Mouse (Mus musculus): ENCODE results near the gene Rdh1. TPM values are rescaled to one million over a fixed set of nuclear protein-coding genes. Genes with fewer than 3 reads are reported as not detected.
"Not testable (repeated sequence)": the region's sequence is repeated elsewhere in the genome, so short reads cannot be mapped to it uniquely, and the experiment has no call there.

Rdh1 gene
- polyA plus RNA-seq, 1 experiment, result 0.78 TPM

GRCm38 (mm10) chr10:127817268-127817910 lies 57.9 kb downstream of the Rdh1 start:
- 38% methylated on average over 4 of the region's 4 CpGs for WGBS
- DNase-seq (ENCODE audit: low read depth, low spot score), result not testable (repeated sequence)

Other genes with a start within 250 kb of the Rdh1 start
- 6.0 and 6.1 TPM in 2 replicates for gene Ndufa4l2, start 244.8 kb upstream of the Rdh1 start, polyA plus RNA-seq (2012; rRNA removed)
- gene Shmt2, start 237.3 kb upstream of the Rdh1 start, polyA plus RNA-seq (2012; rRNA removed), result 59.0 and 62.5 TPM in 2 replicates
- 0.22 and 0.25 TPM in 2 replicates for gene Nxph4, start 225.2 kb upstream of the Rdh1 start, polyA plus RNA-seq (2012; rRNA removed)
- 118 and 125 TPM in 2 replicates for gene Lrp1, start 138.6 kb upstream of the Rdh1 start, polyA plus RNA-seq (2012; rRNA removed)
- 67.5 and 122 TPM in 2 replicates for gene Stat6, start 116.7 kb upstream of the Rdh1 start, polyA plus RNA-seq (2012; rRNA removed)
- 4.1 and 4.8 TPM in 2 replicates for gene Nemp1, start 92.8 kb upstream of the Rdh1 start, polyA plus RNA-seq (2012; rRNA removed)
- 9.9 and 19.4 TPM in 2 replicates for gene Nab2, start 91.2 kb upstream of the Rdh1 start, polyA plus RNA-seq (2012; rRNA removed)
- gene Myo1a, start 54.6 kb upstream of the Rdh1 start, polyA plus RNA-seq (2012; rRNA removed), result 479 and 710 TPM in 2 replicates
- 0.19 and 0.36 TPM in 2 replicates for gene Tac2, start 35.2 kb upstream of the Rdh1 start, polyA plus RNA-seq (2012; rRNA removed)
- 6.1 and 9.4 TPM in 2 replicates for gene Zbtb39, start 20.2 kb upstream of the Rdh1 start, polyA plus RNA-seq (2012; rRNA removed)
- 1.2 and 1.3 TPM in 2 replicates for gene Gpr182, start 8.0 kb upstream of the Rdh1 start, polyA plus RNA-seq (2012; rRNA removed)
- 1.1 TPM in 1 of 2 replicates, not detected in the other for gene Rdh16f1, start 66 bp downstream of the Rdh1 start, polyA plus RNA-seq (2012; rRNA removed)
- gene Rdh9, start 16.7 kb downstream of the Rdh1 start, polyA plus RNA-seq (2012; rRNA removed), result 31.1 and 52.7 TPM in 2 replicates
- gene Rdh16, start 41.4 kb downstream of the Rdh1 start, polyA plus RNA-seq (2012; rRNA removed), result 4.0 and 6.6 TPM in 2 replicates
- gene Rdh19, start 90.2 kb downstream of the Rdh1 start, polyA plus RNA-seq (2012; rRNA removed), result not detected in 2 replicates
- gene Rdh16f2, start 106.8 kb downstream of the Rdh1 start, polyA plus RNA-seq (2012; rRNA removed), result 0.68 and 2.2 TPM in 2 replicates
- gene Rdh7, start 129.1 kb downstream of the Rdh1 start, polyA plus RNA-seq (2012; rRNA removed), result 4.1 and 38.5 TPM in 2 replicates
- gene Sdr9c7, start 138.8 kb downstream of the Rdh1 start, polyA plus RNA-seq (2012; rRNA removed), result 0.04 and 0.19 TPM in 2 replicates
- gene Hsd17b6, start 247.9 kb downstream of the Rdh1 start, polyA plus RNA-seq (2012; rRNA removed), result 3.7 and 60.7 TPM in 2 replicates

Measured in large intestine, adult 2 months (tissue).